Comparison of ENCODE assay signal across 17 mouse cellular contexts in genomic region chr7:139101826-139102225, GRCm38 (mm10). TPM values are rescaled to one million over a fixed set of nuclear protein-coding genes. Genes with fewer than 3 reads are reported as not detected.
DNase-seq lines count a peak whose midpoint lies in the region; ATAC-seq lines count a peak whose summit lies in the region.
"Had no signal": no experiment of that assay in that cellular context is flagged by ENCODE, and none has a peak within 500 bp of the region (broad histone marks: within the 10 kb centered on the region; RNA-seq: fewer than 3 reads in every experiment).

No protein-coding gene starts in this region.

- no peak overlapping the region for H3K9ac ChIP-seq in hindbrain, embryonic 13.5 days
- H3K9ac ChIP-seq in hindbrain, embryonic 14.5 days = no peak overlapping the region
- H3K9ac ChIP-seq in midbrain, embryonic 15.5 days = no peak overlapping the region
- H3K9ac ChIP-seq in midbrain, embryonic 13.5 days (replicated peaks) = no peak overlapping the region
- H3K9ac ChIP-seq: hindbrain, embryonic 12.5 days had no signal

- WGBS in hindbrain, embryonic 13.5 days = 69% methylated on average over 3 of the region's 3 CpGs
- 66% methylated on average over 3 of the region's 3 CpGs for WGBS in hindbrain, embryonic 14.5 days
- 85% methylated on average over 3 of the region's 3 CpGs for WGBS in midbrain, embryonic 15.5 days
- whole genome bisulfite sequencing in midbrain, embryonic 13.5 days = 76% methylated on average over 3 of the region's 3 CpGs

- H3K36me3 ChIP-seq in hindbrain, embryonic 13.5 days = peaks cover 54% of the 10 kb centered on the region
- H3K36me3 ChIP-seq in hindbrain, embryonic 14.5 days (replicated peaks; ENCODE audit: control insufficient read depth, insufficient read depth) = peaks cover 49% of the 10 kb centered on the region
- peaks cover 11% of the 10 kb centered on the region for H3K36me3 ChIP-seq in midbrain, embryonic 15.5 days (replicated peaks)
- peaks cover 47% of the 10 kb centered on the region for H3K36me3 ChIP-seq in midbrain, embryonic 13.5 days

- 0 out of 2 replicates have a peak overlapping the region, but pooled peaks have one; percentile 18 for H3K27ac ChIP-seq in hindbrain, embryonic 13.5 days
- H3K27ac ChIP-seq in hindbrain, embryonic 14.5 days = no peak overlapping the region
- H3K27ac ChIP-seq in midbrain, embryonic 15.5 days = 0 out of 2 replicates have a peak overlapping the region, but pooled peaks have one; percentile 39
- no peak overlapping the region for H3K27ac ChIP-seq in midbrain, embryonic 13.5 days
- H3K27ac ChIP-seq: hindbrain, embryonic 12.5 days; kidney, postnatal 0 days had no signal

- H3K4me3 ChIP-seq in hindbrain, embryonic 13.5 days = no peak overlapping the region
- H3K4me3 ChIP-seq in hindbrain, embryonic 14.5 days (replicated peaks; ENCODE audit: low read length) = no peak overlapping the region
- H3K4me3 ChIP-seq in midbrain, embryonic 15.5 days = no peak overlapping the region
- H3K4me3 ChIP-seq in midbrain, embryonic 13.5 days (replicated peaks) = no peak overlapping the region
- H3K4me3 ChIP-seq: hindbrain, embryonic 12.5 days had no signal

- no peak for DNase-seq in hindbrain, embryonic 14.5 days (ENCODE audit: low spot score)
- DNase-seq in cerebellum, adult 9-11 months = peak; percentile 93
- DNase-seq in gastrocnemius, postnatal 14 days = no peak
- no peak for DNase-seq in spleen, postnatal 14 days (ENCODE audit: low spot score in 2 of 2)
- DNase-seq: adrenal gland, adult 8-10 months; gastrocnemius, postnatal 36 days; kidney, adult 11 months; layer of hippocampus, adult 9-11 months; lung, adult 18-20 months; lung, postnatal 36 days; spleen, adult 18-20 months; thymus, postnatal 25 days had no signal

- ATAC-seq in hindbrain, embryonic 13.5 days (ENCODE audit: low FRiP score) = no peak
- no peak for ATAC-seq in hindbrain, embryonic 14.5 days (ENCODE audit: low FRiP score)
- ATAC-seq in midbrain, embryonic 15.5 days (replicated peaks) = no peak
- ATAC-seq in midbrain, embryonic 13.5 days = no peak

- intact Hi-C loops in gastrocnemius, postnatal 14 days (cut with DNase I; ENCODE audit: low total_unique reads) = no loop called here

- no peaks in the 10 kb centered on the region for H3K27me3 ChIP-seq in hindbrain, embryonic 13.5 days
- H3K27me3 ChIP-seq in hindbrain, embryonic 14.5 days (ENCODE audit: control insufficient read depth, insufficient read depth, low read length) = no peaks in the 10 kb centered on the region
- no peaks in the 10 kb centered on the region for H3K27me3 ChIP-seq in midbrain, embryonic 15.5 days (replicated peaks)
- no peaks in the 10 kb centered on the region for H3K27me3 ChIP-seq in midbrain, embryonic 13.5 days
- H3K27me3 ChIP-seq: hindbrain, embryonic 12.5 days had no signal

- H3K4me2 ChIP-seq in hindbrain, embryonic 13.5 days = no peak overlapping the region
- no peak overlapping the region for H3K4me2 ChIP-seq in hindbrain, embryonic 14.5 days (replicated peaks)
- H3K4me2 ChIP-seq in midbrain, embryonic 15.5 days = no peak overlapping the region
- H3K4me2 ChIP-seq in midbrain, embryonic 13.5 days (replicated peaks) = no peak overlapping the region
- H3K4me2 ChIP-seq: hindbrain, embryonic 12.5 days had no signal

- H3K4me1 ChIP-seq in hindbrain, embryonic 13.5 days (replicated peaks) = peaks cover 9% of the 10 kb centered on the region; the same call in 1 of the 2 replicates
- H3K4me1 ChIP-seq in hindbrain, embryonic 14.5 days (replicated peaks; ENCODE audit: control insufficient read depth, insufficient read depth, low read length) = no peaks in the 10 kb centered on the region
- H3K4me1 ChIP-seq in midbrain, embryonic 15.5 days = no peaks in the 10 kb centered on the region
- peaks cover 17% of the 10 kb centered on the region; the same call in 1 of the 2 replicates for H3K4me1 ChIP-seq in midbrain, embryonic 13.5 days (replicated peaks)
- H3K4me1 ChIP-seq: hindbrain, embryonic 12.5 days had no signal

- no peaks in the 10 kb centered on the region for H3K9me3 ChIP-seq in hindbrain, embryonic 13.5 days
- H3K9me3 ChIP-seq in hindbrain, embryonic 14.5 days (ENCODE audit: control insufficient read depth, low read length) = no peaks in the 10 kb centered on the region
- no peaks in the 10 kb centered on the region for H3K9me3 ChIP-seq in midbrain, embryonic 15.5 days
- no peaks in the 10 kb centered on the region for H3K9me3 ChIP-seq in midbrain, embryonic 13.5 days
- H3K9me3 ChIP-seq: hindbrain, embryonic 12.5 days had no signal

RNA-seq across cellular contexts. Expression of gene Dpysl4, which starts 16.0 kb away (rescaled TPM):
- polyA plus RNA-seq in hindbrain, embryonic 13.5 days (2015; fragmentation: Nextera tagmentation; extraction: Ambion mirVana) = 265 and 280 TPM in 2 replicates
- 211 and 216 TPM in 2 replicates for polyA plus RNA-seq in hindbrain, embryonic 14.5 days (2014; fragmentation: Nextera tagmentation; extraction: Ambion mirVana)
- polyA plus RNA-seq in midbrain, embryonic 15.5 days (2015; fragmentation: Nextera tagmentation; extraction: Ambion mirVana) = 186 and 190 TPM in 2 replicates
- polyA plus RNA-seq in midbrain, embryonic 13.5 days (2015; fragmentation: Nextera tagmentation; extraction: Ambion mirVana) = 224 and 225 TPM in 2 replicates
- total RNA-seq in gastrocnemius, postnatal 14 days (2021) = 1 to 10 TPM; 1.2 to 1.3 TPM

Comparison
In these comparisons a context has a peak if more than half of its experiments do, and no peak if none do; other contexts are left out.
1. H3K27ac ChIP-seq: peak in hindbrain, embryonic 13.5 days (single experiment) and midbrain, embryonic 15.5 days (single experiment); none in hindbrain, embryonic 14.5 days (single experiment) and midbrain, embryonic 13.5 days (single experiment).